Mouse (Mus musculus) left cerebral cortex, postnatal 4 days (tissue): ENCODE data around the gene Tmprss6. TPM values are rescaled to one million over a fixed set of nuclear protein-coding genes. Genes with fewer than 3 reads are reported as not detected.

ENCODE experiments used
- total RNA-seq, 2 experiments: library from RNA; stranded (reverse); gene quantifications; 2 replicates each; pipeline ENCODE4 v1.2.3; 2021

Gene Tmprss6
- total RNA-seq, 2 experiments from 2014 or later = not detected

Other genes with a start within 250 kb of the Tmprss6 start
- 1 to 10 TPM in 1 of 2 experiments, under 1 TPM in 1; 0.81 to 1.5 TPM for gene Ncf4, start 223.8 kb downstream of the Tmprss6 start, total RNA-seq
- under 1 TPM; 0.46 TPM for gene Csf2rb2, start 162.9 kb downstream of the Tmprss6 start, total RNA-seq
- 1 to 10 TPM; 1.3 to 2.4 TPM for gene Csf2rb, start 142.9 kb downstream of the Tmprss6 start, total RNA-seq
- gene Tex33, start 72.7 kb downstream of the Tmprss6 start, total RNA-seq = not detected
- 10 to 100 TPM; 29.2 to 30.4 TPM for gene Tst, start 62.7 kb downstream of the Tmprss6 start, total RNA-seq
- 10 to 100 TPM; 57.2 to 58.7 TPM for gene Mpst, start 62.2 kb downstream of the Tmprss6 start, total RNA-seq
- gene Kctd17, start 40.1 kb downstream of the Tmprss6 start, total RNA-seq = 100 to 1,000 TPM; 212 to 213 TPM
- under 1 TPM in 1 of 2 experiments, not detected in 1; 0.08 TPM for gene Il2rb, start 26.6 kb upstream of the Tmprss6 start, total RNA-seq
- 10 to 100 TPM; 12.2 to 13.4 TPM for gene C1qtnf6, start 62.8 kb upstream of the Tmprss6 start, total RNA-seq
- gene Sstr3, start 76.1 kb upstream of the Tmprss6 start, total RNA-seq = 1 to 10 TPM; 5.5 to 6.5 TPM
- 1 to 10 TPM; 1.4 to 4.2 TPM for gene Rac2, start 104.1 kb upstream of the Tmprss6 start, total RNA-seq
- gene Cyth4, start 128.4 kb upstream of the Tmprss6 start, total RNA-seq = 1 to 10 TPM; 3.9 to 6.0 TPM